Mouse (Mus musculus) embryonic fibroblast, embryonic 13.5 days (primary cell): Measurements from ENCODE around the gene Krtap3-2. TPM values are rescaled to one million over a fixed set of nuclear protein-coding genes. Genes with fewer than 3 reads are reported as not detected.

ENCODE experiments used
- H3K27ac ChIP-seq: 2 replicates; pipeline ENCODE4 v1.5.1; 2012; ENCODE audit warnings: low read length, control low read depth, inconsistent platforms; ENCODE audit not compliant: insufficient read depth
- H3K4me1 ChIP-seq: 2 replicates; pipeline ENCODE4 v1.6.1; 2011; ENCODE audit warnings: low read length; ENCODE audit not compliant: control insufficient read depth, insufficient read depth
- H3K4me3 ChIP-seq: 2 replicates; pipeline ENCODE4 v1.5.1; 2011; ENCODE audit warnings: mild to moderate bottlenecking, control low read depth, low read length; ENCODE audit not compliant: insufficient read depth
- CTCF ChIP-seq: IDR thresholded peaks from 2 replicates; pipeline ENCODE4 v1.5.1; 2011; ENCODE audit warnings: mild to moderate bottlenecking, control low read depth, low read length, moderate library complexity, borderline replicate concordance; ENCODE audit not compliant: insufficient read depth
- POLR2A ChIP-seq: IDR thresholded peaks from 2 replicates; pipeline ENCODE4 v1.6.1; 2011; ENCODE audit warnings: low read depth, mild to moderate bottlenecking, control low read depth, low read length, moderate library complexity
- polyA plus RNA-seq: library from polyadenylated mRNA; stranded (reverse); fragments of >200 nt; gene quantifications from 2 replicates; pipeline ENCODE4 v1.2.4, GENCODE M21; 2011; ENCODE audit warnings: low read depth; ENCODE audit not compliant: missing spikeins, insufficient read length

The Krtap3-2 gene
- polyA plus RNA-seq, 1 experiment = not detected

- H3K4me3 ChIP-seq = no peak overlapping the region
- TF ChIP-seq CTCF (no peak), POLR2A (no peak)
- H3K27ac ChIP-seq = no peak overlapping the region
- no peaks in the 10 kb centered on the region for H3K4me1 ChIP-seq
Measured at GRCm38 (mm10) chr11:99514098-99514497, 42.6 kb downstream of the Krtap3-2 start.

Other genes starting within 250 kb of the Krtap3-2 start
- not detected in 2 replicates for gene Krt25, start 233.9 kb downstream of the Krtap3-2 start, polyA plus RNA-seq
- not detected in 2 replicates for gene Krt26, start 218.9 kb downstream of the Krtap3-2 start, polyA plus RNA-seq
- gene Krt27, start 205.7 kb downstream of the Krtap3-2 start, polyA plus RNA-seq = not detected in 2 replicates
- not detected in 2 replicates for gene Krt28, start 181.9 kb downstream of the Krtap3-2 start, polyA plus RNA-seq
- 4.0 and 4.5 TPM in 2 replicates for gene Krt10, start 167.5 kb downstream of the Krtap3-2 start, polyA plus RNA-seq
- not detected in 2 replicates for gene Krt12, start 134.6 kb downstream of the Krtap3-2 start, polyA plus RNA-seq
- 1.7 and 3.9 TPM in 2 replicates for gene Krt20, start 118.7 kb downstream of the Krtap3-2 start, polyA plus RNA-seq
- gene Krt23, start 63.7 kb downstream of the Krtap3-2 start, polyA plus RNA-seq = not detected in 2 replicates
- gene Krt39, start 35.5 kb downstream of the Krtap3-2 start, polyA plus RNA-seq = not detected in 2 replicates
- gene Krt40, start 13.7 kb downstream of the Krtap3-2 start, polyA plus RNA-seq = not detected in 2 replicates
- not detected in 2 replicates for gene Krtap3-3, start 6.0 kb downstream of the Krtap3-2 start, polyA plus RNA-seq
- not detected in 2 replicates for gene Gm11939, start 2.6 kb upstream of the Krtap3-2 start, polyA plus RNA-seq
- gene Krtap3-1, start 9.8 kb upstream of the Krtap3-2 start, polyA plus RNA-seq = not detected in 2 replicates
- gene Krtap1-5, start 24.2 kb upstream of the Krtap3-2 start, polyA plus RNA-seq = not detected in 2 replicates
- not detected in 2 replicates for gene Krtap1-4, start 26.8 kb upstream of the Krtap3-2 start, polyA plus RNA-seq
- gene Krtap1-3, start 34.5 kb upstream of the Krtap3-2 start, polyA plus RNA-seq = not detected in 2 replicates
- gene Krtap9-3, start 41.3 kb upstream of the Krtap3-2 start, polyA plus RNA-seq = not detected in 2 replicates
- not detected in 2 replicates for gene Gm11938, start 46.5 kb upstream of the Krtap3-2 start, polyA plus RNA-seq
- not detected in 2 replicates for gene Gm11937, start 53.3 kb upstream of the Krtap3-2 start, polyA plus RNA-seq
- not detected in 2 replicates for gene Krtap2-4, start 58.0 kb upstream of the Krtap3-2 start, polyA plus RNA-seq
- gene Gm11562, start 63.6 kb upstream of the Krtap3-2 start, polyA plus RNA-seq = not detected in 2 replicates
- gene Krtap4-1, start 71.4 kb upstream of the Krtap3-2 start, polyA plus RNA-seq = not detected in 2 replicates
- gene Krtap4-2, start 78.2 kb upstream of the Krtap3-2 start, polyA plus RNA-seq = not detected in 2 replicates
- not detected in 2 replicates for gene Krtap4-7, start 87.2 kb upstream of the Krtap3-2 start, polyA plus RNA-seq
- not detected in 2 replicates for gene Gm11555, start 93.4 kb upstream of the Krtap3-2 start, polyA plus RNA-seq
- gene Gm11563, start 102.1 kb upstream of the Krtap3-2 start, polyA plus RNA-seq = not detected in 2 replicates
- gene Krtap4-6, start 109.1 kb upstream of the Krtap3-2 start, polyA plus RNA-seq = not detected in 2 replicates
- gene Gm14190, start 133.9 kb upstream of the Krtap3-2 start, polyA plus RNA-seq = not detected in 2 replicates
- not detected in 2 replicates for gene Gm14180, start 177.4 kb upstream of the Krtap3-2 start, polyA plus RNA-seq
- gene Gm11595, start 216.1 kb upstream of the Krtap3-2 start, polyA plus RNA-seq = not detected in 2 replicates
- gene Krtap4-8, start 223.9 kb upstream of the Krtap3-2 start, polyA plus RNA-seq = not detected in 2 replicates
- not detected in 2 replicates for gene Krtap4-9, start 228.3 kb upstream of the Krtap3-2 start, polyA plus RNA-seq
- gene Gm11596, start 236.6 kb upstream of the Krtap3-2 start, polyA plus RNA-seq = not detected in 2 replicates
- not detected in 2 replicates for gene Gm11569, start 242.1 kb upstream of the Krtap3-2 start, polyA plus RNA-seq
- gene Gm11554, start 247.6 kb upstream of the Krtap3-2 start, polyA plus RNA-seq = not detected in 2 replicates